Mouse (Mus musculus): Measurements from ENCODE around the gene Baz1b. TPM values are rescaled to one million over a fixed set of nuclear protein-coding genes. Genes with fewer than 3 reads are reported as not detected.

Baz1b gene
- polyA plus RNA-seq, 1 experiment, result 58.9 TPM

DNA sequence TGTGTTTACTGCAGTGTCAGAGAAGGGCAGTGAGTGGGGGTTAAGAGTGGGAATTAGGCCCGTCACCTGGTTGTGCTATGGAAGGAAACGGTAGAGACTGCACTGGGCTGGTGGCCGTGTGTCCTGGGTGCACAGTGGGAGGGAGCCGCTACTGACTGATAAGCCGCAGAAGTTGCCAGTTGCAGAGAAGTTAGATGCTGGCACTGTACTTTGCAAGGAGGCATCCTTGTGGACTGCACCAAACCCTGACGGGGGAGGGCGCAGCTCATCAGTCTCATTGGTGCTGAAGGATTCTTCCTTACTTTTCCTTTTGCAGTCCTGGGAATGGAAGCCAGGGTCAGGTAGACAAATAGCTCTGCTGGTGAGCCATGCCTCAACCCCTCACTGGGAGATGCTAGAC, 25.4 kb upstream of the Baz1b start:
- no peak overlapping the region for H3K4me3 ChIP-seq (ENCODE audit: insufficient read depth, low read length)
- H3K4me1 ChIP-seq (ENCODE audit: control insufficient read depth, insufficient read depth, low read length), result peaks cover 14% of the 10 kb centered on the region
- peak overlapping the region; percentile 41 for H3K27ac ChIP-seq (ENCODE audit: insufficient read depth, low read depth, low read length)
- TF ChIP-seq CTCF (IDR thresholded peaks at IDR 0.05; ENCODE audit: low read depth, low read length) (no peak), POLR2A (IDR thresholded peaks at IDR 0.05; ENCODE audit: borderline replicate concordance, low read depth, low read length) (no peak)

DNA sequence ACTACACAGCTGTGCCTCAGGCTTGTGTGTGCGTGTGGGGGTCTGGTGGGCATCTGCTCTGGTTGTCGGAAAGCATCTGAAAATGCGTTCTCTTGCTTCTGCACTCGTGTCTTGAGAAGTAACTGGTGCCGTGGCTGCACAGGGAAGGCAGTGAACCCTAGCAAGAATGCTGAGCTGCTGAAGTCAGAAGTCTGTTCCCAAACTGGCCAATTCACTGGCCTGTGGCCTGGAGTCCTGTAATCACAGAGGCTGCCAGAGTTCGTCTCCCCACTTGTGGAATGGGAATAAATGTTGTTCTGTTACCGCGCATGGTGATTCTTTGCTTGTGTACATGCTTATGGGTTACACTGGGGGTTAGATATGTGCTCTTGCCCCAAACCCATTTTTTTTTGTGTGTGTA, 24.7 kb upstream of the Baz1b start:
- no peak overlapping the region for H3K4me3 ChIP-seq (ENCODE audit: insufficient read depth, low read length)
- H3K4me1 ChIP-seq (ENCODE audit: control insufficient read depth, insufficient read depth, low read length), result peaks cover 14% of the 10 kb centered on the region
- H3K27ac ChIP-seq (ENCODE audit: insufficient read depth, low read depth, low read length), result no peak overlapping the region
- TF ChIP-seq POLR2A (IDR thresholded peaks at IDR 0.05; ENCODE audit: borderline replicate concordance, low read depth, low read length) (no peak), CTCF (IDR thresholded peaks at IDR 0.05; ENCODE audit: low read depth, low read length) (no peak)

DNA sequence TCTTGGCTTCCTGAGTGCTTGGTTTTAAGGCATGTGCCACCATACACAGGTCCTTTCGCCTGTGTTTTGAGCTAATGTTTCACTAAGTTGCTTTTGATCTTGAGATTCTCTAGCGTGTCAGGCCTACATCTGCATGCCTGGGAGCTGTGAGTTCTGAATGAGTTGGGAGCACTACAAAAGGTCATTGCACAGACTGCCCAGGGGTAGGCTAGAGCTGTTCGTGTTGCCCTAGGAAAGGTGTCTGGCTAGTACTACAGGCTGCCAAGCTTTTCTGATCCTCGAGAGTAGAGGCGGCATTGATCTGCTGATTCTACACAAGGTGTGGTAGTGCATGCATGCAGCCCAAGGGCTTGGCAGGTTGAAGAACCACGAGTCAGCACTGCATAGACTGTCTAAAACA, 24.2 kb upstream of the Baz1b start:
- Histone ChIP-seq H3K27ac (ENCODE audit: insufficient read depth, low read depth, low read length) (no peak overlapping the region), H3K4me3 (ENCODE audit: insufficient read depth, low read length) (no peak overlapping the region), H3K4me1 (ENCODE audit: control insufficient read depth, insufficient read depth, low read length) (peaks cover 15% of the 10 kb centered on the region)
- TF ChIP-seq CTCF (IDR thresholded peaks at IDR 0.05; ENCODE audit: low read depth, low read length) (no peak), POLR2A (IDR thresholded peaks at IDR 0.05; ENCODE audit: borderline replicate concordance, low read depth, low read length) (no peak)

GRCm38 (mm10) chr5:135166909-135167308, 20.2 kb upstream of the Baz1b start:
- no peak overlapping the region for H3K27ac ChIP-seq (ENCODE audit: insufficient read depth, low read depth, low read length)
- no peak overlapping the region for H3K4me3 ChIP-seq (ENCODE audit: insufficient read depth, low read length)
- TF ChIP-seq CTCF (IDR thresholded peaks at IDR 0.05; ENCODE audit: low read depth, low read length), result no peak
- TF ChIP-seq POLR2A (IDR thresholded peaks at IDR 0.05; ENCODE audit: borderline replicate concordance, low read depth, low read length), result no peak
- H3K4me1 ChIP-seq (ENCODE audit: control insufficient read depth, insufficient read depth, low read length), result peaks cover 23% of the 10 kb centered on the region

DNA sequence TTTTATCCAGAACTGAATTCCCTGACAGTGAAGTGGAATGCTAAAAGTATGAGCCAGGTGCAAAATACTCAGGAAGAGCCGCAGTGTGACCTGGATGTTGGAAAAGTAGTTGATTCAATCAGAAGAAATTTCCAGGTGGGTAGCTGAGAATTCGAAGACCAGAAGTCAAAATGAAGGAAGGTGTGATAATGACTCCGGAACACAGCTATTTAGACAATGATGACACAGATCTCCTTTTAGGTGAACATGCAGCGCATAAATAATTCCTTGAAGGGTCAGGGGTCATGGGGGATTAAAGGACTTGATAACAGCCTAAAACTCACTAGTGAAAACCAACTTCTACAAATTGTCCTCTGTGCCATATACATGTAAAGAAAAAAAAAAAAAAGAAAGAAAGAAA, 19.6 kb upstream of the Baz1b start:
- no peak overlapping the region for H3K27ac ChIP-seq (ENCODE audit: insufficient read depth, low read depth, low read length)
- peaks cover 26% of the 10 kb centered on the region for H3K4me1 ChIP-seq (ENCODE audit: control insufficient read depth, insufficient read depth, low read length)
- no peak overlapping the region for H3K4me3 ChIP-seq (ENCODE audit: insufficient read depth, low read length)
- TF ChIP-seq CTCF (IDR thresholded peaks at IDR 0.05; ENCODE audit: low read depth, low read length) (no peak), POLR2A (IDR thresholded peaks at IDR 0.05; ENCODE audit: borderline replicate concordance, low read depth, low read length) (no peak)

DNA sequence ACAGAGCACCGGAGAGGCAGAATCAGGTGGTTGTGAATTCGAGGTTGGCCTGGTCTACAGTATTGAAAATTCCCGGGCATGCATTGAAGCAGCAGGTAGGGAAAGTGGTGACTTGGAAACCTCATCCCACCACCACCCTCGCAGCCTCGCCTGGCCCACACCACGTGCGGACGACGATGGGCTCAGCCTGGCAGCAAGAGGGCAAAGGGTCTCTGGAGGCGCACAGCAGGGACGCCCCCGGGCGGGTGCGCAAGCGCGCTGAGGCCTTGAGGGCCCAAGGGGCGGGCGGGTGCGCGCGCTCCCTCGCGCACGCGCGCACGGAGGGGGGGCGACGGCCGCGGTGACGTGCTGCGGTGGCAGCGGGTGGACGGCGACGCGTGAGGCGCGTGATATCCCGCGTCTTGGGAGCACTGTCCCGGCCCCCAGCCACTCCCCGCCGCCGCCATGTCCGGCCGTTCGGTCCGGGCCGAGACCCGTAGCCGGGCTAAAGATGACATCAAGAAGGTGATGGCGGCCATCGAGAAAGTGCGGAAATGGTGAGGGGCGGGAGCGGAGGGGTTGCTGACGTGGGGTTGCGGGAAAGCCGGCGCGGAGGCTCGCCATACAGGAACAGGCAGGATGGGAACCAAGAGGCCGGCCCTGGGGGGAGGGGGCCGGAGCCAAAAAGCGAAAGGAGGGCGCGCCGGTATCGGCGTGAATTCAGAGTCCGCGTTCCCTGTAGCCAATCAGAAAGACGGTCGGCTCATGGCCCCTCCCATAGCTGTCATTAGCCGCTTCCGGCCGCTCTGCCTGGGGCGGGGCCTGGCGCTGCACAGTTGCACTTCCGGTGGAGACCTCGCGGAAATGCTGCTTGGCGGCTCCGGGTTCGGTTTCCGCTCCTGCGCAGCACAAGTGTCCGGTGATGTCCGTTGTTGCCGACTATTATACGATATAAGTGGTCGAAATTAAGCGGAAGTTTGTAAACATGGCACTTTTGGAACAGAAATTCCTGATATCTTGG, 18.7 kb upstream of the Baz1b start, which contains the start of gene Bcl7b:
Gene Bcl7b (plus strand): TSS at position 221 of the 1,000 bp plus-strand sequence.
- Histone ChIP-seq H3K4me3 (ENCODE audit: insufficient read depth, low read length) (peak within 1 kb of the TSS; percentile 82), H3K4me1 (ENCODE audit: control insufficient read depth, insufficient read depth, low read length) (peaks cover 27% of the 10 kb centered on the region), H3K27ac (ENCODE audit: insufficient read depth, low read depth, low read length) (peak within 1 kb of the TSS; percentile 97)
- no peak for TF ChIP-seq POLR2A (IDR thresholded peaks at IDR 0.05; ENCODE audit: borderline replicate concordance, low read depth, low read length)
- no peak for TF ChIP-seq CTCF (IDR thresholded peaks at IDR 0.05; ENCODE audit: low read depth, low read length)

- Histone ChIP-seq H3K27ac (ENCODE audit: insufficient read depth, low read depth, low read length) (peak overlapping the region; percentile 96), H3K4me1 (ENCODE audit: control insufficient read depth, insufficient read depth, low read length) (peaks cover 24% of the 10 kb centered on the region), H3K4me3 (ENCODE audit: insufficient read depth, low read length) (peak overlapping the region; percentile 77)
- TF ChIP-seq CTCF (IDR thresholded peaks at IDR 0.05; ENCODE audit: low read depth, low read length) (no peak), POLR2A (IDR thresholded peaks at IDR 0.05; ENCODE audit: borderline replicate concordance, low read depth, low read length) (no peak)
These were observed 17.6 kb upstream of the Baz1b start for GRCm38 (mm10) chr5:135169479-135169878.

GRCm38 (mm10) chr5:135171688-135172220, 15.3 kb upstream of the Baz1b start:
- Histone ChIP-seq H3K27ac (ENCODE audit: insufficient read depth, low read depth, low read length) (no peak overlapping the region), H3K4me1 (ENCODE audit: control insufficient read depth, insufficient read depth, low read length) (peaks cover 24% of the 10 kb centered on the region), H3K4me3 (ENCODE audit: insufficient read depth, low read length) (no peak overlapping the region)
- TF ChIP-seq POLR2A (IDR thresholded peaks at IDR 0.05; ENCODE audit: borderline replicate concordance, low read depth, low read length), result no peak
- TF ChIP-seq CTCF (IDR thresholded peaks at IDR 0.05; ENCODE audit: low read depth, low read length), result no peak

GRCm38 (mm10) chr5:135172986-135173385, 14.1 kb upstream of the Baz1b start:
- TF ChIP-seq CTCF (IDR thresholded peaks at IDR 0.05; ENCODE audit: low read depth, low read length), result no peak
- TF ChIP-seq POLR2A (IDR thresholded peaks at IDR 0.05; ENCODE audit: borderline replicate concordance, low read depth, low read length), result no peak
- peaks cover 26% of the 10 kb centered on the region for H3K4me1 ChIP-seq (ENCODE audit: control insufficient read depth, insufficient read depth, low read length)
- no peak overlapping the region for H3K27ac ChIP-seq (ENCODE audit: insufficient read depth, low read depth, low read length)
- no peak overlapping the region for H3K4me3 ChIP-seq (ENCODE audit: insufficient read depth, low read length)

DNA sequence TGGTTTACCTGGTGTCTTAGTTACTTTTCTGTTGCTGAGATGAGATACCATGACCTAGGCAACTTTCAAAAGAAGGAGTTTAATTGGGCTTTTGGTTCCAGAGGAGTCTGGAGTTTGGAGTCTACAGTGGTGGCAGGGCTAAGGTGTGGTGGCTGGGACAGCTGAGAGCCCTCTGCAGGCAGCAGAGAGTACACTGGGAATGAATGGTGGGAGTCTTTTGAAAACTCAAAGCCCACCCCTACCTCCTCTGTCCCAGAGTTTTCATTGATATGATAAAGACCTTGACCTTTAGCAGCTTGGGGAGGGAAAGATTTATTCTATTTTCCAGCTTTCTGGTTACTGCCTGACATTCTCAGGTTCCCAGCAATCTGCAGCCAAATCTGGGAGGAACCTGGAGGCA, 12.0 kb upstream of the Baz1b start:
- Histone ChIP-seq H3K27ac (ENCODE audit: insufficient read depth, low read depth, low read length) (no peak overlapping the region), H3K4me1 (ENCODE audit: control insufficient read depth, insufficient read depth, low read length) (peaks cover 27% of the 10 kb centered on the region)
- no peak for TF ChIP-seq CTCF (IDR thresholded peaks at IDR 0.05; ENCODE audit: low read depth, low read length)
- no peak for TF ChIP-seq POLR2A (IDR thresholded peaks at IDR 0.05; ENCODE audit: borderline replicate concordance, low read depth, low read length)

More for the DNA sequence above, 12.0 kb upstream of the Baz1b start:
- no peak overlapping the region for H3K4me3 ChIP-seq (ENCODE audit: insufficient read depth, low read length)

All from bone marrow macrophage, adult 2 months (primary cell).